Mouse (Mus musculus) lung, postnatal 0 days (tissue): Measurements from ENCODE around the gene Dnajc8.

ENCODE experiments used
- CTCF ChIP-seq: IDR thresholded peaks from 2 replicates; pipeline ENCODE4 v1.5.1; 2016; ENCODE audit warnings: antibody characterized with exemption, mild to moderate bottlenecking
- EP300 ChIP-seq: IDR thresholded peaks from 2 replicates; pipeline ENCODE4 v1.6.1; 2016; ENCODE audit warnings: antibody characterized with exemption, mild to moderate bottlenecking, control low read depth

DNA sequence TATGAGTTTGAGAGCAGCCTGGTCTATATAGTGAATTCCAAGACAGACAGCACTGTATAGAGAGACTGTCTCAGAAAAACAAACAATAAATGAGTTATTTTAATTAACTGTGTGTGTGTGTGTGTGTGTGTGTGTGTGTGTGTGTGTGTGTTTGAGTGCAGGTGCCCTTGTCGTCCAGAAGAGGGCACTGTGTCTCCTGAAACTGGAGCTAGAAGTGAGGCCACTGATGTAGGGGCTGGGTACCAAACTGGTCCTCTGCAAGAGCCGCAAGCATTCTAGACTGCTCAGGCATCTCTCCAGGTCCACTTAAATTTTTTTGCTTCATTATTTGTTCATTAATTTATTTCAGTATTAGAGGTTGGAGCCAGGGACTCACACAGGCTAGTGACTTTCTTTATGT lies 63.5 kb downstream of the Dnajc8 start:
- no peak for TF ChIP-seq CTCF
- no peak for TF ChIP-seq EP300
